Mouse (Mus musculus) liver, embryonic 15.5 days (tissue): Measurements from ENCODE around the gene Ddah1. TPM values are rescaled to one million over a fixed set of nuclear protein-coding genes. Genes with fewer than 3 reads are reported as not detected.

ENCODE experiments used
- ATAC-seq: fragments of 200-750 bp; cut with Nextera tagmentation; 2 replicates; pipeline ENCODE4 v1.8.0; 2017; ENCODE audit warnings: moderate number of reproducible peaks, mild to moderate bottlenecking, moderate library complexity; ENCODE audit not compliant: insufficient read depth
- H3K27ac ChIP-seq: fragments of 300-500 bp; sonication (generic); replicated peaks from 2 replicates; pipeline ENCODE4 v1.5.1; 2015; ENCODE audit warnings: mild to moderate bottlenecking, inconsistent platforms
- H3K27me3 ChIP-seq: fragments of 300-500 bp; sonication (generic); 2 replicates; pipeline ENCODE4 v1.6.1; 2015; ENCODE audit warnings: mild to moderate bottlenecking, inconsistent platforms
- H3K36me3 ChIP-seq: fragments of 300-500 bp; sonication (generic); replicated peaks from 2 replicates; pipeline ENCODE4 v1.6.1; 2015; ENCODE audit warnings: moderate library complexity, mild to moderate bottlenecking, inconsistent platforms
- H3K4me1 ChIP-seq: fragments of 300-500 bp; sonication (generic); replicated peaks from 2 replicates; pipeline ENCODE4 v1.6.1; 2015; ENCODE audit warnings: inconsistent platforms
- H3K4me2 ChIP-seq: fragments of 300-500 bp; sonication (generic); 2 replicates; pipeline ENCODE4 v1.6.1; 2015; ENCODE audit warnings: moderate library complexity, mild to moderate bottlenecking, inconsistent platforms
- H3K4me3 ChIP-seq: fragments of 300-500 bp; sonication (generic); replicated peaks from 2 replicates; pipeline ENCODE4 v1.5.1; 2015; ENCODE audit warnings: mild to moderate bottlenecking, inconsistent platforms
- H3K9ac ChIP-seq: fragments of 300-500 bp; sonication (generic); 2 replicates; pipeline ENCODE4 v1.6.1; 2015; ENCODE audit warnings: moderate library complexity, mild to moderate bottlenecking, inconsistent platforms
- H3K9me3 ChIP-seq: fragments of 300-500 bp; sonication (generic); replicated peaks from 2 replicates; pipeline ENCODE4 v1.6.1; 2016; ENCODE audit warnings: inconsistent platforms
- WGBS: fragments of 180-500 bp; shearing (Covaris S2); methylation state at CpG from one replicate; pipeline ENCODE4 v1.1.7; 2015; ENCODE audit warnings: mixed read lengths; ENCODE audit not compliant: insufficient replicate concordance; 5-methylcytosine and 5-hydroxymethylcytosine counted together
- polyA plus RNA-seq: library from polyadenylated mRNA; unstranded; fragments of >200 nt; fragmentation: Nextera tagmentation; extraction: Ambion mirVana; gene quantifications from 2 replicates; pipeline ENCODE4 v1.2.1, GENCODE M21; 2015

Gene Ddah1
- polyA plus RNA-seq, 1 experiment from 2014 or later, result 44.5 TPM

GRCm38 (mm10) chr3:145841961-145842710 is 83.7 kb downstream of the Ddah1 start:
- ATAC-seq, result no peak
- no peaks in the 10 kb centered on the region for H3K9me3 ChIP-seq
- no peaks in the 10 kb centered on the region for H3K27me3 ChIP-seq
- no peak overlapping the region for H3K4me2 ChIP-seq
- no peak overlapping the region for H3K4me3 ChIP-seq
- no peak overlapping the region for H3K27ac ChIP-seq
- H3K36me3 ChIP-seq, result no peaks in the 10 kb centered on the region
- 49% methylated on average over 12 of the region's 12 CpGs for WGBS
- no peaks in the 10 kb centered on the region for H3K4me1 ChIP-seq
- no peak overlapping the region for H3K9ac ChIP-seq

- H3K27me3 ChIP-seq, result no peaks in the 10 kb centered on the region
- H3K27ac ChIP-seq, result no peak overlapping the region
- no peaks in the 10 kb centered on the region for H3K9me3 ChIP-seq
- no peak overlapping the region for H3K9ac ChIP-seq
- no peak for ATAC-seq
- H3K4me3 ChIP-seq, result no peak overlapping the region
- 64% methylated on average over 3 of the region's 3 CpGs for WGBS
- no peak overlapping the region for H3K4me2 ChIP-seq
- no peaks in the 10 kb centered on the region for H3K4me1 ChIP-seq
- no peaks in the 10 kb centered on the region for H3K36me3 ChIP-seq
These were observed 85.4 kb downstream of the Ddah1 start for GRCm38 (mm10) chr3:145843836-145844235.

- WGBS, result 63% methylated on average over 3 of the region's 3 CpGs
- Histone ChIP-seq H3K4me1 (no peaks in the 10 kb centered on the region), H3K27me3 (no peaks in the 10 kb centered on the region), H3K27ac (no peak overlapping the region), H3K4me3 (no peak overlapping the region), H3K9ac (no peak overlapping the region), H3K4me2 (no peak overlapping the region), H3K9me3 (no peaks in the 10 kb centered on the region), H3K36me3 (no peaks in the 10 kb centered on the region)
- no peak for ATAC-seq
These were observed 86.4 kb downstream of the Ddah1 start for GRCm38 (mm10) chr3:145844891-145845290.

- Histone ChIP-seq H3K36me3 (no peaks in the 10 kb centered on the region), H3K4me2 (no peak overlapping the region), H3K27me3 (no peaks in the 10 kb centered on the region), H3K9ac (no peak overlapping the region), H3K4me1 (no peaks in the 10 kb centered on the region), H3K4me3 (no peak overlapping the region), H3K27ac (no peak overlapping the region), H3K9me3 (no peaks in the 10 kb centered on the region)
- 60% methylated on average over 2 of the region's 2 CpGs for WGBS
- ATAC-seq, result no peak
These were observed 87.8 kb downstream of the Ddah1 start for GRCm38 (mm10) chr3:145846255-145846654.

DNA sequence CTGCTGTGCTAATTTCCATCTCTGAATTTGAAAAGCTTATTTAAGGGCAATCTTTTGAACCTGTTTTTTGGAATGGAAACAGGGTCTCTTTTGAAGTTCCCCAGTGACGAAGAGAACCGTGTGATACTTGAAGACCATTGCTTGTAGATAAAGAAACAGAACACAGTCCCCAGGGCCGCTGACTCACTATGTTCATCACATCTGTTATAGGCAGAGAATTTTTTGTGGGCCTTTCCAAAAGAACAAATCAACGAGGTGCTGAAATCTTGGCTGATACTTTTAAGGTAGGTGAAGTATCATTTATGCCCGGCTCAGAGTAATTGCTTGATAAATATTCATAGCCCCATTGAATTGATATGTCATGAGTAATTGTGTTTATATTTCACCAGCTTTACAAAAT is 93.6 kb downstream of the Ddah1 start:
- Histone ChIP-seq H3K4me2 (no peak overlapping the region), H3K9ac (no peak overlapping the region), H3K4me1 (no peaks in the 10 kb centered on the region), H3K4me3 (no peak overlapping the region), H3K9me3 (no peaks in the 10 kb centered on the region), H3K27me3 (no peaks in the 10 kb centered on the region), H3K27ac (no peak overlapping the region), H3K36me3 (no peaks in the 10 kb centered on the region)
- 67% methylated on average over 5 of the region's 5 CpGs for WGBS
- ATAC-seq, result no peak

GRCm38 (mm10) chr3:145852800-145853199 is 94.3 kb downstream of the Ddah1 start:
- H3K4me1 ChIP-seq, result no peaks in the 10 kb centered on the region
- no peaks in the 10 kb centered on the region for H3K27me3 ChIP-seq
- no peak overlapping the region for H3K4me3 ChIP-seq
- H3K27ac ChIP-seq, result no peak overlapping the region
- H3K4me2 ChIP-seq, result no peak overlapping the region
- H3K9me3 ChIP-seq, result no peaks in the 10 kb centered on the region
- WGBS, result 69% methylated on average over 4 of the region's 4 CpGs
- H3K36me3 ChIP-seq, result no peaks in the 10 kb centered on the region
- ATAC-seq, result no peak
- H3K9ac ChIP-seq, result no peak overlapping the region

- Histone ChIP-seq H3K4me2 (no peak overlapping the region), H3K4me1 (no peaks in the 10 kb centered on the region), H3K27me3 (no peaks in the 10 kb centered on the region), H3K9me3 (no peaks in the 10 kb centered on the region), H3K27ac (no peak overlapping the region), H3K9ac (no peak overlapping the region), H3K36me3 (no peaks in the 10 kb centered on the region), H3K4me3 (no peak overlapping the region)
- ATAC-seq, result no peak
- WGBS, result 66% methylated on average over 4 of the region's 4 CpGs
These were observed 95.2 kb downstream of the Ddah1 start for GRCm38 (mm10) chr3:145853713-145854112.

DNA sequence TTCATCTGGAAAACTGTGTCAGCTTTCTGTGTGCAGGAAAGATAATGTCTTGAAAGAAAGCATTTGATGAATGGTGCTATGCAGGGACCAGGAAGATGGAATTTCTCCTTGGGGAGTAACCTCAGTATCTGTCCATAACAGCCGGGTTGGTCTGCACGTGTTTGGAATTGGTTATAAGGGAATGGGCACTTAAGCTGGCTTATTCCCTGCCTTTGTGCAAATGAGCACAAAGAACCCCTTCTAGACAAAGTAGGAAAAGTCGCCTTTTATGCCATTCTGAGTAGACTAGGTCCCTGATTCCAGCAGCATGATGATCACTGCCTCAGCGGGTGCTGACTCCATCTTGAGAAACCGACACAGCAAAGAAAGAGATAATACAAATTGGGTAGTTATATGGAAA is 96.0 kb downstream of the Ddah1 start:
- Histone ChIP-seq H3K4me3 (no peak overlapping the region), H3K27ac (no peak overlapping the region), H3K36me3 (no peaks in the 10 kb centered on the region), H3K4me2 (no peak overlapping the region), H3K9me3 (no peaks in the 10 kb centered on the region), H3K4me1 (no peaks in the 10 kb centered on the region), H3K27me3 (no peaks in the 10 kb centered on the region), H3K9ac (no peak overlapping the region)
- no peak for ATAC-seq
- 47% methylated on average over 5 of the region's 5 CpGs for WGBS

- Histone ChIP-seq H3K9ac (no peak overlapping the region), H3K4me1 (no peaks in the 10 kb centered on the region), H3K36me3 (no peaks in the 10 kb centered on the region; the same call in 1 of the 2 replicates), H3K4me2 (no peak overlapping the region), H3K4me3 (no peak overlapping the region), H3K27ac (no peak overlapping the region), H3K9me3 (no peaks in the 10 kb centered on the region), H3K27me3 (no peaks in the 10 kb centered on the region)
- no peak for ATAC-seq
- WGBS, result 65% methylated on average over 6 of the region's 6 CpGs
These were observed 96.8 kb downstream of the Ddah1 start for GRCm38 (mm10) chr3:145855299-145855698.

- 75% methylated on average over 5 of the region's 5 CpGs for WGBS
- Histone ChIP-seq H3K9ac (no peak overlapping the region), H3K4me3 (no peak overlapping the region), H3K4me2 (no peak overlapping the region), H3K36me3 (no peaks in the 10 kb centered on the region; the same call in 1 of the 2 replicates), H3K9me3 (no peaks in the 10 kb centered on the region), H3K27me3 (no peaks in the 10 kb centered on the region), H3K27ac (no peak overlapping the region), H3K4me1 (no peaks in the 10 kb centered on the region)
- no peak for ATAC-seq
These were observed 99.9 kb downstream of the Ddah1 start for GRCm38 (mm10) chr3:145858388-145858787.

GRCm38 (mm10) chr3:145862521-145862920 is 104.0 kb downstream of the Ddah1 start:
- no peaks in the 10 kb centered on the region for H3K27me3 ChIP-seq
- H3K27ac ChIP-seq, result no peak overlapping the region
- H3K4me1 ChIP-seq, result no peaks in the 10 kb centered on the region
- H3K4me3 ChIP-seq, result no peak overlapping the region
- H3K9me3 ChIP-seq, result no peaks in the 10 kb centered on the region
- no peaks in the 10 kb centered on the region; the same call in 1 of the 2 replicates for H3K36me3 ChIP-seq
- no peak for ATAC-seq
- WGBS, result 44% methylated on average over 4 of the region's 4 CpGs
- no peak overlapping the region for H3K9ac ChIP-seq
- no peak overlapping the region for H3K4me2 ChIP-seq
